Mouse (Mus musculus) ovary, postnatal 14 days (tissue): ENCODE measurements around the gene Hmgcl.
A peak's percentile ranks its signal among the peaks of the same experiment; 100 is the strongest.
"Not testable (repeated sequence)": the region's sequence is repeated elsewhere in the genome, so short reads cannot be mapped to it uniquely, and the experiment has no call there.

Experiments
- DNase-seq: peaks from one replicate; pipeline ENCODE4 v3.0.0; 2022; ENCODE audit warnings: low spot score

Hmgcl gene

GRCm38 (mm10) chr4:135961709-135962108 lies 15.5 kb downstream of the Hmgcl start:
- DNase-seq, result no peak

- no peak for DNase-seq
Observed at GRCm38 (mm10) chr4:135962198-135962597, 15.9 kb downstream of the Hmgcl start.

- no peak for DNase-seq
Observed at GRCm38 (mm10) chr4:135962946-135963345, 16.7 kb downstream of the Hmgcl start.

- DNase-seq, result peak; percentile 83
Observed at GRCm38 (mm10) chr4:135963457-135964193, 17.4 kb downstream of the Hmgcl start, which contains the start of gene Gale. Gale (plus strand) TSS chr4:135963727.

GRCm38 (mm10) chr4:135964426-135964825 lies 18.2 kb downstream of the Hmgcl start:
- peak; percentile 44 for DNase-seq

- DNase-seq, result no peak
Observed at GRCm38 (mm10) chr4:135965113-135965512, 18.9 kb downstream of the Hmgcl start.

- no peak for DNase-seq
Observed at GRCm38 (mm10) chr4:135966283-135966682, 20.0 kb downstream of the Hmgcl start.

GRCm38 (mm10) chr4:135967086-135967760 lies 21.0 kb downstream of the Hmgcl start:
- no peak for DNase-seq

GRCm38 (mm10) chr4:135968271-135968869 lies 22.1 kb downstream of the Hmgcl start:
- DNase-seq, result no peak

- DNase-seq, result no peak
Observed at GRCm38 (mm10) chr4:135969070-135969750, 23.0 kb downstream of the Hmgcl start.

GRCm38 (mm10) chr4:135970585-135970984 lies 24.3 kb downstream of the Hmgcl start:
- DNase-seq, result no peak

- DNase-seq, result no peak
Observed at GRCm38 (mm10) chr4:135971805-135972555, 25.7 kb downstream of the Hmgcl start.

GRCm38 (mm10) chr4:135972556-135972906 lies 26.3 kb downstream of the Hmgcl start, which contains the start of gene Lypla2:
Lypla2 (minus strand) TSS chr4:135972626.
- DNase-seq, result peak; percentile 89

- DNase-seq, result no peak
Observed at GRCm38 (mm10) chr4:135972911-135973811, 26.9 kb downstream of the Hmgcl start.

- DNase-seq, result no peak
Observed at GRCm38 (mm10) chr4:135976146-135976545, 29.9 kb downstream of the Hmgcl start.

- DNase-seq, result not testable (repeated sequence)
Observed at GRCm38 (mm10) chr4:135980223-135980622, 34.0 kb downstream of the Hmgcl start.

GRCm38 (mm10) chr4:135981524-135982063 lies 35.3 kb downstream of the Hmgcl start:
- no peak for DNase-seq

GRCm38 (mm10) chr4:135984556-135984955 lies 38.3 kb downstream of the Hmgcl start:
- DNase-seq, result no peak

- no peak for DNase-seq
Observed at GRCm38 (mm10) chr4:135985193-135985592, 38.9 kb downstream of the Hmgcl start.

- DNase-seq, result no peak
Observed at GRCm38 (mm10) chr4:135985769-135986168, 39.5 kb downstream of the Hmgcl start.
